Mouse (Mus musculus) G1E (cell line): ENCODE measurements around the gene Blcap. TPM values are rescaled to one million over a fixed set of nuclear protein-coding genes. Genes with fewer than 3 reads are reported as not detected.

ENCODE experiments used
- ATAC-seq: 2 replicates; pipeline ENCODE4 v1.8.0; 2016; ENCODE audit warnings: mild to moderate bottlenecking; ENCODE audit not compliant: insufficient number of reproducible peaks, poor library complexity, low FRiP score, severe bottlenecking; ENCODE audit errors: extremely low read depth
- DNase-seq: peaks from one replicate; pipeline ENCODE4 v3.0.0; 2012; ENCODE audit warnings: low spot score
- H3K27me3 ChIP-seq: 2 replicates; pipeline ENCODE4 v1.6.1; 2012; ENCODE audit warnings: mild to moderate bottlenecking, low read length, inconsistent platforms; ENCODE audit not compliant: insufficient read depth
- H3K36me3 ChIP-seq: replicated peaks from 2 replicates; pipeline ENCODE3; 2012; ENCODE audit warnings: mild to moderate bottlenecking, inconsistent platforms
- H3K4me1 ChIP-seq: 2 replicates; pipeline ENCODE4 v1.6.1; 2012; ENCODE audit warnings: low read depth, low read length, inconsistent platforms, mixed read lengths; ENCODE audit not compliant: insufficient read depth
- H3K4me3 ChIP-seq: 2 replicates; pipeline ENCODE4 v1.5.1; 2012; ENCODE audit warnings: low read depth, mild to moderate bottlenecking, inconsistent platforms, low read length, moderate library complexity, mixed read lengths
- H3K9me3 ChIP-seq: replicated peaks from 2 replicates; pipeline ENCODE4 v1.6.1; 2012; ENCODE audit warnings: inconsistent platforms
- CTCF ChIP-seq: IDR thresholded peaks from 2 replicates; pipeline ENCODE4 v1.5.1; 2012; ENCODE audit warnings: low read depth, low read length, inconsistent platforms, mixed read lengths
- GATA1 ChIP-seq: IDR thresholded peaks from 2 replicates; pipeline ENCODE4 v1.6.1; 2012; ENCODE audit warnings: borderline replicate concordance, low read length, inconsistent platforms, mixed read lengths
- GATA2 ChIP-seq: IDR thresholded peaks from 2 replicates; pipeline ENCODE4 v1.6.1; 2012; ENCODE audit warnings: low read depth, low read length, inconsistent platforms, borderline replicate concordance
- POLR2AphosphoS5 ChIP-seq: IDR thresholded peaks from 2 replicates; pipeline ENCODE4 v1.6.1; 2012; ENCODE audit warnings: low read depth, low read length, inconsistent platforms; ENCODE audit not compliant: insufficient replicate concordance
- TAL1 ChIP-seq: conservative IDR thresholded peaks from 2 replicates; pipeline ENCODE4 v1.6.1; 2012; ENCODE audit warnings: low read depth, low read length, inconsistent platforms, mixed read lengths
- polyA plus RNA-seq: library from polyadenylated mRNA; stranded (reverse); fragments of >175 nt; gene quantifications from 2 replicates; pipeline ENCODE4 v1.2.3, GENCODE M21; 2012
- total RNA-seq, 2 experiments: library from RNA; stranded (forward) in 1 of 2; stranded (reverse) in 1 of 2; fragments of 200-1000 nt in 1 of 2; fragments of >200 nt in 1 of 2; fragmentation: Nextera tagmentation in 1 of 2; gene quantifications; 2 replicates each; pipeline ENCODE4 v1.2.3; 2014 to 2017

Gene Blcap
- total and polyA plus RNA-seq, 3 experiments = 16.7 to 24.1 (median 22.0) TPM

DNA sequence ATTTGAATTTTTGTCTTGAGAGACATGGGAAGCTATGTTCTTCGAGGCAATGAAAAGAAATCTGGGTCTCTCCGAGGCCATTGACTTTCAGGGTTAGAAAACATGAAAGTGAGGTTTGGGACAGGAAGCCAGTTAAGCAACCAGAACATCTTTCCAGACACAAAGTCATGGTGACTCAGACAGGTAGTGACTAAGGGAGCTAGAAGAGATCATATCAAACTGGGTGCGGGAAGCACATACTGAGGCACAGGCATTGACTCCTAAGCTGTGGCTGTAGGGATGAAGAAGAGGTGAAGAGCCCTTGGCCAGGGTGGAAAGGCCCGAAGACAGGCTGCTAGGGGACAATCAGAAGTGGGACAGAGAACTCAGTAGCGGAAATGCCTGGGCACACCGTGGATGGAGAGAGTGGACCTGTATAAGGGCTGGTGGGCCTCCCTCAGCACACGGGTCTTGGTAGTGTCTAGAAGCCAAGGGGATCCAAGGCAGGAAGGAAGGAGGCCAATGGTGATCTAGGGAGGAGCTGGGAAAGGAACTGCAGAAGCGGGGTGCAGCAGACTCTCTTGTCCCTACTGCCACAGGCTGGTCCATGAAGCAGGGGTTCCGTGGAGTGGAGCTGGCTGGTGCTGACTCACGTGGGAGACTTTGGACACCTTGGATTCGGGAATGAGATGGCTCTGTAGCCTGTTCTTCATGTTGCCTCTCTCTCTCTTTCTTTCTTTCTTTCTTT, 3.7 kb downstream of the Blcap start:
- peak; percentile 29 for DNase-seq
- ATAC-seq = no peak

DNA sequence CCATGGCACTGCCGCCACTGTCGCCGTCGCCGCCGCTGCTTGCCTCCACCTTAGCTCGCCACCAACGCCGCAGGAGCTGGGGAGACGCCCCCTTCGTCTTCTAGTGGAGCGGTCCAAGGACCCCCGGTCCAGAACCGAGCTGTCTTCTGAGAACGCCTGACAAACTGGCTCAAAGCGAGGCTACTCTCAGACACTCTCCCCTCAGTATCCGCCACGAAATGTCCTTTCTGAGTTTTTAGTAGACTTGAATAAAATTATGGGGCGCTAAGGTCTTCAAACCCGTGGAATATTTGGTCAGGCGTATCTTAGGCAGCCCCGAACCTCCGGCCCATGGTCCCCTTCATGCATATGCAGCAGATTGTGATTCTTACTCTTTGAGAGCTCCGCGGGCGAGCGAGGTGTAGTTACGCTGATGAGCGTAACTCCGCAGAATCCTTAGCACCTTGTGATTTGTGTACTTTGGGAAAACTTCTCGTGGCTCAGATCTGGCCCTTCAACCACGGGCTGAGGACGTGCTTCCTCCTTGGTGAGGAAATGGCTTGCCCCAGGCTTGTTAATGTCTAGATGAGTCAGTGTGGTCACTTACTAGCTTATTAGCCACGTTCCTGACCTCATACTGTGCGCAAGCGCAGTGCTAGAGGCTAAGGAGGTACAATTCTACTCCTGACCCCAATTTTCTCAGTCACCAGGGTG, 4.7 kb downstream of the Blcap start:
- H3K4me3 ChIP-seq = peak overlapping the region; percentile 97
- DNase-seq = peak; percentile 85
- H3K9me3 ChIP-seq = peaks cover 4% of the 10 kb centered on the region; the same call in 1 of the 2 replicates
- no peak for TF ChIP-seq CTCF
- no peak for TF ChIP-seq GATA2
- TF ChIP-seq GATA1 = no peak
- TF ChIP-seq TAL1 = no peak
- no peak for TF ChIP-seq POLR2AphosphoS5
- peak; percentile 66 for ATAC-seq
- peaks cover 50% of the 10 kb centered on the region for H3K4me1 ChIP-seq
- H3K36me3 ChIP-seq = peaks cover 20% of the 10 kb centered on the region
- H3K27me3 ChIP-seq = peaks cover 11% of the 10 kb centered on the region

More for the DNA sequence above, 3.7 kb downstream of the Blcap start:
- Histone ChIP-seq H3K4me3 (peak overlapping the region; percentile 97), H3K4me1 (peaks cover 40% of the 10 kb centered on the region), H3K27me3 (peaks cover 12% of the 10 kb centered on the region), H3K9me3 (no peaks in the 10 kb centered on the region), H3K36me3 (peaks cover 11% of the 10 kb centered on the region)
- no peak for TF ChIP-seq TAL1
- TF ChIP-seq POLR2AphosphoS5 = no peak
- no peak for TF ChIP-seq GATA1
- TF ChIP-seq GATA2 = no peak
- TF ChIP-seq CTCF = no peak

- Histone ChIP-seq H3K27me3 (peaks cover 11% of the 10 kb centered on the region), H3K4me1 (peaks cover 54% of the 10 kb centered on the region), H3K4me3 (peak overlapping the region; percentile 97), H3K36me3 (peaks cover 26% of the 10 kb centered on the region), H3K9me3 (peaks cover 9% of the 10 kb centered on the region)
- TF ChIP-seq CTCF = no peak
- TF ChIP-seq POLR2AphosphoS5 = no peak
- no peak for TF ChIP-seq GATA2
- TF ChIP-seq TAL1 = no peak
- TF ChIP-seq GATA1 = no peak
- DNase-seq (no peak), ATAC-seq (no peak)
These were observed 5.2 kb downstream of the Blcap start for GRCm38 (mm10) chr2:157565898-157566259.

DNA sequence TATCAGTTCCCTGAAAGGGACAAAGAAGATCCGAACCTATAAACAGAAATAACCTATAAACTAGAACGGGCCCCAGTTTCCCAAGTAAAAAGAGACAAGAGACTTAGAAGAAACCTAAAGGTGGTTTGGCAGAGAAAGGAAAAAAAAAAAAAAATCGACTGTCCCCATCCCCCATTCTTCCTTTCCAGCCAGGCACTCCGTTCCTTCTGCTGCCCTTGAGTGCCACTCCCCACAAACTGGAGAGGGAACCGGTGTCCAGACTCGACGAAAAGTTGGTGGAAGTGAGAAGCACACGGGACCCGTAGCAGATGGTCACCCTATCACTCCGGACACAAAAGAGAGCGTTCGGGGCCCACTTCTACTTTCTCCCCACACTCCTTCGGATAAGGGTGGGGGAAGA, 5.6 kb downstream of the Blcap start:
- peaks cover 54% of the 10 kb centered on the region for H3K4me1 ChIP-seq
- H3K27me3 ChIP-seq = peaks cover 9% of the 10 kb centered on the region; the same call in 1 of the 2 replicates
- ATAC-seq (no peak), DNase-seq (no peak)
- peaks cover 9% of the 10 kb centered on the region for H3K9me3 ChIP-seq
- peak overlapping the region; percentile 97 for H3K4me3 ChIP-seq
- peaks cover 26% of the 10 kb centered on the region for H3K36me3 ChIP-seq
- no peak for TF ChIP-seq POLR2AphosphoS5
- no peak for TF ChIP-seq GATA2
- no peak for TF ChIP-seq GATA1
- TF ChIP-seq TAL1 = no peak
- TF ChIP-seq CTCF = no peak

DNA sequence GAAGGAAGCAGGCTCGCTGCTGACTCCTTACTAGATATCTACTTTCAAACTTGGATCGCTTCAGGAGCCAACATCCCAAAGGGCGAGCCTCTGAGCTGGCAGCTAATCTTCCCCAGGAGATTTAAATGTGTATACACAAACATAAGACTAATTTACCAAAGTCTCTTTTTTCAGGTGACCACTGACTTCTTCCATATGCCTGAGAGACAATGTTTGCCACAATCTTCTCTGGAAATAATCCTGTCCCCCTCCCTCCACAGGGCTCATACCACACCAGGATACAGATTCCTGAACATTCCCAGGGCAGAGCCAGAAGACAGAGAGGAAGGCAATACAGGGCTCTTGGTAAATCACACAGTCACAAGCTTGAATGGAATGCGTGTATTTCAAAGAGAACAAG, 6.4 kb downstream of the Blcap start:
- no peak for TF ChIP-seq GATA2
- TF ChIP-seq GATA1 = no peak
- no peak for TF ChIP-seq TAL1
- no peak overlapping the region for H3K4me3 ChIP-seq
- ATAC-seq (no peak), DNase-seq (no peak)
- peaks cover 5% of the 10 kb centered on the region; the same call in 1 of the 2 replicates for H3K27me3 ChIP-seq
- peaks cover 54% of the 10 kb centered on the region for H3K4me1 ChIP-seq
- peaks cover 16% of the 10 kb centered on the region for H3K9me3 ChIP-seq
- peaks cover 34% of the 10 kb centered on the region for H3K36me3 ChIP-seq

DNA sequence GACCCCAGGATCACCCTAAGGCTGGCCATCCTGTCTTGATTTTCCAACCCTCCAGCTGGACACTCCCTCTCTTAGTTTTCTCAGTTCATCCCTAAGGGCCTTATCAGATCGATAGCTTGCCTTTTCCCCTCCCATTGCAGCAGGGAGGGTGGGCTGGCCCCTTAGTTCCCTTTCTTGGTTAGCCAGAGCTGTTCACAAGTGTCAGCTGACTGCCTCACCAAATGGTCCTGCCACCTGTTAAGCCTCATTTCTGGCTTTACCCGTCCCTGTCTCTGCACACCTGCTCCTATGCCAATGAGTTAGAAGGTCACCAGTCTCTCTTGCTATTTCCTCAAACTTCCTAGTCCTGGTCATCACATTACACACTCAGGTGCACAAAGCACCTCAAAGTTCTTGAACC, 8.0 kb downstream of the Blcap start:
- H3K4me3 ChIP-seq = no peak overlapping the region
- H3K9me3 ChIP-seq = peaks cover 18% of the 10 kb centered on the region
- H3K27me3 ChIP-seq = no peaks in the 10 kb centered on the region
- H3K4me1 ChIP-seq = peaks cover 54% of the 10 kb centered on the region
- ATAC-seq (peak; percentile 35), DNase-seq (no peak)
- TF ChIP-seq GATA1 (no peak), CTCF (no peak), TAL1 (no peak), GATA2 (no peak), POLR2AphosphoS5 (no peak)
- H3K36me3 ChIP-seq = peaks cover 48% of the 10 kb centered on the region
